Mouse (Mus musculus) midbrain, postnatal 0 days (tissue): ENCODE data around the gene Map4k2. TPM values are rescaled to one million over a fixed set of nuclear protein-coding genes. Genes with fewer than 3 reads are reported as not detected.

Source experiments
- ATAC-seq: fragments of 200-750 bp; cut with Nextera tagmentation; 2 replicates; pipeline ENCODE4 v1.8.0; 2017; ENCODE audit warnings: moderate number of reproducible peaks, mild to moderate bottlenecking, moderate TSS enrichment, moderate library complexity; ENCODE audit not compliant: low FRiP score
- DNase-seq: peaks from one replicate; pipeline ENCODE4 v3.0.0-alpha.2; 2015; ENCODE audit warnings: low spot score
- H3K27ac ChIP-seq: fragments of 300-500 bp; sonication (generic); 2 replicates; pipeline ENCODE4 v1.5.1; 2014; ENCODE audit warnings: low read depth, mild to moderate bottlenecking, low read length, mixed read lengths
- H3K27me3 ChIP-seq: fragments of 300-500 bp; sonication (generic); 2 replicates; pipeline ENCODE4 v1.6.1; 2014; ENCODE audit warnings: low read length, control low read depth, mixed read lengths; ENCODE audit not compliant: insufficient read depth
- H3K36me3 ChIP-seq: fragments of 300-500 bp; sonication (generic); 2 replicates; pipeline ENCODE4 v1.6.1; 2014; ENCODE audit warnings: low read length, control low read depth, mixed read lengths; ENCODE audit not compliant: insufficient read depth
- H3K4me1 ChIP-seq: fragments of 300-500 bp; sonication (generic); 2 replicates; pipeline ENCODE4 v1.6.1; 2014; ENCODE audit warnings: mild to moderate bottlenecking, control low read depth, antibody characterized with exemption, low read length, mixed read lengths; ENCODE audit not compliant: insufficient read depth
- H3K4me2 ChIP-seq: fragments of 300-500 bp; sonication (generic); 2 replicates; pipeline ENCODE4 v1.6.1; 2014; ENCODE audit warnings: low read depth, mild to moderate bottlenecking, low read length, mixed read lengths; ENCODE audit not compliant: poor library complexity, severe bottlenecking
- H3K4me3 ChIP-seq: fragments of 300-500 bp; sonication (generic); 2 replicates; pipeline ENCODE4 v1.5.1; 2014; ENCODE audit warnings: low read depth, mild to moderate bottlenecking, low read length, moderate library complexity
- H3K9ac ChIP-seq: fragments of 300-500 bp; sonication (generic); replicated peaks from 2 replicates; pipeline ENCODE4 v1.6.1; 2014; ENCODE audit warnings: mild to moderate bottlenecking, low read length, moderate library complexity, mixed read lengths; ENCODE audit not compliant: poor library complexity, severe bottlenecking
- H3K9me3 ChIP-seq: fragments of 300-500 bp; sonication (generic); 2 replicates; pipeline ENCODE4 v1.6.1; 2016; ENCODE audit warnings: low read length, control low read depth
- CTCF ChIP-seq: IDR thresholded peaks from 2 replicates; pipeline ENCODE4 v1.5.1; 2016; ENCODE audit warnings: antibody characterized with exemption, mild to moderate bottlenecking
- WGBS: fragments of 180-500 bp; shearing (Covaris S2); extraction: QIAGEN DNeasy Blood & Tissue Kit; methylation state at CpG from one replicate; pipeline ENCODE4 v1.1.7; 2014; 5-methylcytosine and 5-hydroxymethylcytosine counted together
- polyA plus RNA-seq: library from polyadenylated mRNA; unstranded; fragments of >200 nt; fragmentation: Nextera tagmentation; extraction: Ambion mirVana; gene quantifications from 2 replicates; pipeline ENCODE4 v1.2.1, GENCODE M21; 2015
- total RNA-seq: library from RNA; depleted of rRNA; stranded (reverse); fragments of >200 nt; gene quantifications from 2 replicates; pipeline ENCODE4 v1.2.3, GENCODE M21; 2014

Gene Map4k2
- total and polyA plus RNA-seq, 2 experiments from 2014 or later = 18.1 to 86.8 TPM

DNA sequence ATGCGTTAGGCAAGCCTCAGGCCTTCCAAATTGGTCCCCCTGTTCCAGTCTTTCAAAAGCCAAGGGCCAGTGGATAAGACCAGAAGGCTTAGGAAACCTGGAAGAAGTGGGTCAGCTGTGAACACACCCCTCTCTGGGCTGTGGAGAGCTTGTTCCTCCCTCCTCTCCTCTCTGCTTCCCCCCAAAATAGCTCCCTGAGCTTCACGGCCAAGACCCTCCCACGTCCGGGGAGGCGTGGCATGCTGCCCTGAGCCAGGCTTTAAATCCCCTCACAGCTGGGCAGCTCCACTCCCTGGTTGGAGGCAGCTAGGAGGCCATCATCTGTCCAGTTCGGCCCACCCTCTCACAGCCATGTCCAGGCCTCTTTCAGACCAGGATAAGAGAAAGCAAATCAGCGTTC lies 43.2 kb downstream of the Map4k2 start, which contains the start of gene Pygm:
Pygm (plus strand) TSS at position 272 of the 400 bp plus-strand sequence.
- ATAC-seq = 0 out of 2 replicates have a peak, but pooled peaks have one; percentile 31
- WGBS = 10% methylated on average over 7 of the region's 7 CpGs

DNA sequence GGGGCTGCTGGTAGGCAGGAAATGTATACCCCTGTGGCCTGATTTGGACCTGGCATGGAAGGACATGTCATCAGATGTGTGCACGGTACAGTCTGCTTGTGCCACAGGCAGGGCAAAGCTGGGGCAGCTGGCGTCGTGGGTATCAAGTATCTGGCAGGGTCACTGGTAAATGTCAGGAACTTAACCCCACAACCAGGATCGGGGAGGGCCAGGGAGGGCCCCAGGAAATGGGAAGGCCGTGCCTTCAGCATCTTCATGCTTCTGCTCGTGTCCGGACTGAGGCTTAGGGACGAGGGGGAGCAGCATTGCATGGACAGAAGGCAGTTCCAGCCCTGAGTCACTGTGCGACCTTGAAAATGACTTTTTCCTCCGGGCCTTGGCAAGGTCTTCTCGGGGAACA lies 44.0 kb downstream of the Map4k2 start:
- ATAC-seq = no peak
- no peak for TF ChIP-seq CTCF
- H3K4me2 ChIP-seq = no peak overlapping the region

More for the DNA sequence above, 43.2 kb downstream of the Map4k2 start, which contains the start of gene Pygm:
- peak; percentile 28 for DNase-seq
- Histone ChIP-seq H3K27ac (0 out of 2 replicates have a peak within 1 kb of the TSS, but pooled peaks have one; percentile 12), H3K4me3 (no peak within 1 kb of the TSS), H3K9ac (no peak within 1 kb of the TSS), H3K27me3 (no peaks in the 10 kb centered on the region), H3K36me3 (0 out of 2 replicates have a peak, but pooled peaks cover 4% of the 10 kb centered on the region), H3K9me3 (no peaks in the 10 kb centered on the region), H3K4me2 (no peak within 1 kb of the TSS), H3K4me1 (0 out of 2 replicates have a peak, but pooled peaks cover under 1% of the 10 kb centered on the region)
- TF ChIP-seq CTCF = no peak

DNA sequence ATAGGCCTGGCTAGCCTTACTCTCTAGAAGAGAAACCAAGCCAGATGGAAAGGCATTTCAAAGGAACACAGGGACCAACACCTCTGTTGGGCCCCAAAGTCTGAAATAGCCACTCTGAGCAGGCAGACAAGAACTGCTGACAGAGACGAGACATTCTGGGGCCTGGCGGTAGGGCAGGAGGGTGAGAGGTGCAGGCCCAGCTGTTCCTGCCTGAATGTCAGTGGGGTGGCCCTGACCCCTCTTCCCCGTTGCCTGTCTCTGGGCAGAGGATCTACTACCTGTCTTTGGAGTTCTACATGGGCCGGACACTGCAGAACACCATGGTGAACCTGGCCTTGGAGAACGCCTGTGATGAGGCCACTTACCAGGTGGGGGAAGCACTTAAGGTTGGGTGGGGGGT lies 44.5 kb downstream of the Map4k2 start:
- Histone ChIP-seq H3K4me2 (no peak overlapping the region), H3K27me3 (no peaks in the 10 kb centered on the region), H3K4me3 (no peak overlapping the region), H3K27ac (no peak overlapping the region), H3K9me3 (no peaks in the 10 kb centered on the region), H3K36me3 (0 out of 2 replicates have a peak, but pooled peaks cover 4% of the 10 kb centered on the region), H3K9ac (no peak overlapping the region), H3K4me1 (peaks cover 4% of the 10 kb centered on the region; the same call in 1 of the 2 replicates)
- DNase-seq = no peak
- no peak for ATAC-seq
- WGBS = 79% methylated on average over 5 of the region's 5 CpGs
- TF ChIP-seq CTCF = no peak

More for the DNA sequence above, 44.0 kb downstream of the Map4k2 start:
- H3K9me3 ChIP-seq = no peaks in the 10 kb centered on the region
- H3K27me3 ChIP-seq = no peaks in the 10 kb centered on the region
- no peak overlapping the region for H3K27ac ChIP-seq
- 0 out of 2 replicates have a peak, but pooled peaks cover 4% of the 10 kb centered on the region for H3K36me3 ChIP-seq
- no peak for DNase-seq
- H3K9ac ChIP-seq = no peak overlapping the region
- 80% methylated on average over 11 of the region's 11 CpGs for WGBS
- peaks cover 4% of the 10 kb centered on the region; the same call in 1 of the 2 replicates for H3K4me1 ChIP-seq
- H3K4me3 ChIP-seq = no peak overlapping the region

DNA sequence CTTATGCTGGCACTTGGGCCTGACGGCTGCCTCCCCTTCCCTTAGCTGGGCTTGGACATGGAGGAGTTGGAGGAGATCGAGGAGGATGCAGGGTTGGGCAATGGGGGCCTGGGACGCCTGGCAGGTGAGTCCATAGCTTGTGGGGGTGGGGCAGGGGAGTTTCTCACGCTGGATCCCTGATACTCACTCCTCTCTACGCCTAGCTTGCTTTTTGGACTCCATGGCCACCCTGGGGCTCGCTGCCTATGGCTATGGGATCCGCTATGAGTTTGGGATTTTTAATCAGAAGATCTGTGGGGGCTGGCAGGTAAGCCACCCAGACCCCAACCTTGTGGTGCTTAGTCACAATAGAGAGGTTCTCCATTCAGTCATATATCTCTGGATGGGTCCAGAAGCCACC lies 44.9 kb downstream of the Map4k2 start:
- 85% methylated on average over 7 of the region's 7 CpGs for WGBS
- no peak for TF ChIP-seq CTCF

DNA sequence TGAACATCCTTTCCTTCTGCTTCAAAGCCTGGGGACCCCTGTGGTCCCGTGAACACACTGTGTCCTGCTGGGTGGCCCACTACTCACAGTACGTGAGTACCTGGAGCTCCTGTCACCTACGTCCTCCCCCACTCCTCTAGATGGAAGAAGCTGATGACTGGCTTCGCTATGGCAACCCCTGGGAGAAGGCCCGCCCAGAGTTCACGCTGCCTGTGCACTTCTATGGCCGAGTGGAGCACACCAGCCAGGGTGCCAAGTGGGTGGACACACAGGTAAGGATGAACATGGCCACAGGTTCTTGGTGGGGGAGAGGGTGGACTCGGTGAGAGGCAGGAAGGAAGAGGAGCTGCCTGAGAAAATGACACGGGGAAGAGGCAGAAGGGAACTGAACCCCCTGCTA lies 45.3 kb downstream of the Map4k2 start:
- ATAC-seq = no peak

More for the DNA sequence above, 44.9 kb downstream of the Map4k2 start:
- Histone ChIP-seq H3K9ac (no peak overlapping the region), H3K9me3 (no peaks in the 10 kb centered on the region), H3K27ac (no peak overlapping the region), H3K4me1 (peaks cover 4% of the 10 kb centered on the region; the same call in 1 of the 2 replicates), H3K27me3 (no peaks in the 10 kb centered on the region), H3K36me3 (0 out of 2 replicates have a peak, but pooled peaks cover 2% of the 10 kb centered on the region), H3K4me3 (no peak overlapping the region), H3K4me2 (no peak overlapping the region)
- no peak for ATAC-seq
- DNase-seq = no peak

DNA sequence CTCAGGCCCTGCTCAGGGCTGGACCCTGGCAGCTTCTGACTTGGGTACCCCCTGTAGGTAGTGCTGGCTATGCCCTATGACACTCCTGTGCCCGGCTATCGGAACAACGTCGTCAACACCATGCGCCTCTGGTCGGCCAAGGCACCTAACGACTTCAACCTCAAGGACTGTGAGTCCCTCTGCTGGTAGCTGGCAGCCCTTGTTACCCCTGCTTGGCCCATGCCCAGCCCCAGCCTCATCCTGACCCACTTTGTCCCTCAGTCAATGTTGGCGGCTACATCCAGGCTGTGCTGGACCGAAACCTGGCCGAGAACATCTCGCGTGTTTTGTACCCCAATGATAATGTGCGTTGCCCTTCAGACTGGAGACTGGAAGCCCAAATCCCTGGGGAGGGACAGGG lies 47.1 kb downstream of the Map4k2 start:
- WGBS = 81% methylated on average over 13 of the region's 13 CpGs
- TF ChIP-seq CTCF = peak; percentile 37; the same call in 1 of the 2 replicates
- ATAC-seq = no peak

More for the DNA sequence above, 45.3 kb downstream of the Map4k2 start:
- no peak overlapping the region for H3K4me3 ChIP-seq
- DNase-seq = no peak
- no peaks in the 10 kb centered on the region for H3K9me3 ChIP-seq
- H3K27ac ChIP-seq = no peak overlapping the region
- no peak overlapping the region for H3K9ac ChIP-seq
- WGBS = 62% methylated on average over 9 of the region's 9 CpGs
- no peak overlapping the region for H3K4me2 ChIP-seq
- H3K4me1 ChIP-seq = peaks cover 4% of the 10 kb centered on the region; the same call in 1 of the 2 replicates
- no peaks in the 10 kb centered on the region for H3K27me3 ChIP-seq
- H3K36me3 ChIP-seq = no peaks in the 10 kb centered on the region
- no peak for TF ChIP-seq CTCF

More for the DNA sequence above, 47.1 kb downstream of the Map4k2 start:
- H3K4me3 ChIP-seq = no peak overlapping the region
- no peaks in the 10 kb centered on the region for H3K9me3 ChIP-seq
- no peaks in the 10 kb centered on the region for H3K27me3 ChIP-seq
- no peak for DNase-seq
- H3K9ac ChIP-seq = no peak overlapping the region
- H3K36me3 ChIP-seq = no peaks in the 10 kb centered on the region
- H3K4me1 ChIP-seq = peaks cover 4% of the 10 kb centered on the region; the same call in 1 of the 2 replicates
- H3K4me2 ChIP-seq = no peak overlapping the region
- H3K27ac ChIP-seq = no peak overlapping the region
